Mouse (Mus musculus) left cerebral cortex, postnatal 36 days (tissue): ENCODE measurements around the gene Ralgapa1. TPM values are rescaled to one million over a fixed set of nuclear protein-coding genes. Genes with fewer than 3 reads are reported as not detected.
"Not testable (repeated sequence)": the region's sequence is repeated elsewhere in the genome, so short reads cannot be mapped to it uniquely, and the experiment has no call there.

ENCODE experiments used
- DNase-seq, 2 experiments: peaks; one replicate each; pipeline ENCODE4 v3.0.0; 2021 to 2022; ENCODE audit warnings: low spot score in 2 of 2, mixed read lengths in 1 of 2
- intact Hi-C: fragments of 180-260 bp; cut with DNase I; formaldehyde crosslinking; loops from one replicate; pipeline ENCODE4 v1.15.1; 2025
- microRNA-seq: library from miRNA; unstranded; fragments of <30 nt; microRNA quantifications from one replicate; pipeline ENCODE4 v1.2.0, GENCODE M21; 2022
- total RNA-seq, 2 experiments: library from RNA; stranded (reverse); gene quantifications; 2 replicates each; pipeline ENCODE4 v1.2.3; 2021

Gene Ralgapa1
- total RNA-seq, 2 experiments from 2014 or later = 102 to 132 TPM

DNA sequence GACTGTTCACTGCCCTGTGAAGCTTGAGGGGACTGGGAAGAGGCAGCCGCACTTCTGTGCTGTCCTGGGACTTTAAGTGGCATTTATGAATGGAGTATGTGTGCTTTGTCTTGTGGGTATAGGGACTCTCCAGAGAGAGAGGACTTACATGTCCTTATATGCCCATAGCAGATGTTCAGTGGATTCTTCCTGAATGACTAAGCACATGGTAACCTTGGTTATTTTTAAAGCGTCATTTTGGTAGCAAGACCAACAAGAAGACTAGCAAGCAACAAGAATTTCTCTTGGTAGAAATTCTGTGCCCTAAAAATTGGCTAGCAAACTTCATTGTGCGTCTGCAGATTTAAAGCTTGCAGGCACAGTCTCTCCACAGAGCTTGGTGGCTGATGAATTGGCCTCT lies 257.2 kb downstream of the Ralgapa1 start:
- no peak for DNase-seq
- intact Hi-C loops = no loop called here

- DNase-seq = no peak
- intact Hi-C loops = no loop called here
These were observed 260.8 kb downstream of the Ralgapa1 start for GRCm38 (mm10) chr12:55560025-55560690.

DNA sequence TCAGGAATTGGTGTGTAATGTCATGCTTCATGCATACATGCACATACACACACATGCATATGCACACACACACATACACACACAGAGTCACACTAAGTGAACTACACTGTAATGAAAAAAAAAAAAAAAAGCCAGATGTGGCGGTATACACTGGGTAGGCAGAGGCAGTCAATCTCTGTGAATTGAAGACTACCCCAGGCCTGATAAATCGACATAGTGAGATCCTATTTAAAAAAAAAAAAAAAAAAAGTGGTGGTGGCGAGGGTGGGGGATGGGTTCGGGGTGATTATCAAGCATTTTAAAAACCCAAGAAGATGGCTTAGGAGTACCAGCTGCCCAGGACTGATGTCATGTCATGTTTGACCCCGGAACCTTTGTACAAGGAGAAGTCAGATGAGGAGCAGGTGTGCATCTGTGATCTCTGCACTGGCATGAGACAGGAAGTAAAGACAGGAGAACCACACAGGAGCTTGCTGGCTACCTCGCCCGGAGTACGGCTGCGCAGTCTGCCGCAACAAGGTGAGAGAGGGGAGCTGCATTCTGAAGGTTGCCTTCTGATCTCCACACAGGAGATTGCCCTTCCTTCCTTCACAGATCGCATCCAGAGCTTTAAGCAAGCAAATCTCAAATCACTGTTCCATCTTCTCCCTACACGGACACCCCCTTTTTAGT lies 261.6 kb downstream of the Ralgapa1 start:
- intact Hi-C loops = no loop called here
- no peak for DNase-seq

GRCm38 (mm10) chr12:55557866-55558265 lies 263.1 kb downstream of the Ralgapa1 start:
- intact Hi-C loops = no loop called here
- DNase-seq = peak; percentile 21 to 37

DNA sequence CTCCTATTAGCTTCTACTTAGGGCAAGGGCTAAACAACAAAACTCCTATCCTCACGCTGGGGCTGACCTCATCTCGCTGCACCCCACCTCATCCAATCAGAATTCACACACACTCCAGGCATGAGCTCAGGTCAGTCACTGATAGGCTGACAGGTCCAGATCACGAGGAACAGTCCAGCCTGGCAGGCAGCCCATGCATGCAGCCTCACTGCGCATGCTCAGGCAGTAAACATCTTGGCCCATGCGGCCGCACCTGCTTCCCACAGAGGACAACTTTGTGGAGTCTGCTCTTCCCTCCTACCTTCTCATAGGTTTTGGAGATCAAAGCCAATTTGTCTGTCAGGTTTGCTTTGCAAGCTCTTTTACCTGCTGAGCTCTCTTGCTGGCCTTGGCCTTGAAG lies 266.1 kb downstream of the Ralgapa1 start:
- DNase-seq, intact Hi-C loops: not testable (repeated sequence)

Small RNA genes within 50 kb of the gene (microRNA-seq; reads per million reads assigned to microRNA genes)
- 1.5 reads per million for gene Gm23394

Other genes with a start within 250 kb of the Ralgapa1 start
- under 1 TPM in 1 of 2 experiments, not detected in 1; 0.35 TPM for gene Insm2, start 221.7 kb downstream of the Ralgapa1 start, total RNA-seq
- gene Brms1l, start 15.2 kb upstream of the Ralgapa1 start, total RNA-seq = 10 to 100 TPM; 58.8 to 65.1 TPM